Mouse (Mus musculus) kidney, embryonic 14.5 days (tissue): ENCODE measurements around the gene Rtcb. TPM values are rescaled to one million over a fixed set of nuclear protein-coding genes. Genes with fewer than 3 reads are reported as not detected.

Experiments used
- ATAC-seq: fragments of 200-750 bp; cut with Nextera tagmentation; 2 replicates; pipeline ENCODE4 v1.8.0; 2017; ENCODE audit warnings: moderate number of reproducible peaks, mild to moderate bottlenecking, moderate TSS enrichment, moderate library complexity; ENCODE audit not compliant: low FRiP score, low TSS enrichment
- H3K27ac ChIP-seq: fragments of 300-500 bp; sonication (generic); 2 replicates; pipeline ENCODE4 v1.5.1; 2014; ENCODE audit warnings: low read depth, mild to moderate bottlenecking, low read length, moderate library complexity, mixed read lengths
- H3K27me3 ChIP-seq: fragments of 300-500 bp; sonication (generic); 2 replicates; pipeline ENCODE4 v1.6.1; 2014; ENCODE audit warnings: mild to moderate bottlenecking, low read length; ENCODE audit not compliant: control insufficient read depth, insufficient read depth
- H3K36me3 ChIP-seq: fragments of 300-500 bp; sonication (generic); 2 replicates; pipeline ENCODE4 v1.6.1; 2014; ENCODE audit warnings: low read length, mixed read lengths; ENCODE audit not compliant: control insufficient read depth, insufficient read depth
- H3K4me1 ChIP-seq: fragments of 300-500 bp; sonication (generic); 2 replicates; pipeline ENCODE4 v1.6.1; 2014; ENCODE audit warnings: low read length, mixed read lengths; ENCODE audit not compliant: control insufficient read depth, insufficient read depth
- H3K4me2 ChIP-seq: fragments of 300-500 bp; sonication (generic); replicated peaks from 2 replicates; pipeline ENCODE4 v1.6.1; 2014; ENCODE audit warnings: low read depth, mild to moderate bottlenecking, low read length
- H3K4me3 ChIP-seq: fragments of 300-500 bp; sonication (generic); 2 replicates; pipeline ENCODE4 v1.5.1; 2014; ENCODE audit warnings: mild to moderate bottlenecking, low read length
- H3K9ac ChIP-seq: fragments of 300-500 bp; sonication (generic); 2 replicates; pipeline ENCODE4 v1.6.1; 2014; ENCODE audit warnings: low read depth, mild to moderate bottlenecking, low read length, moderate library complexity
- H3K9me3 ChIP-seq: fragments of 300-500 bp; sonication (generic); 2 replicates; pipeline ENCODE4 v1.6.1; 2016; ENCODE audit warnings: low read length; ENCODE audit not compliant: control insufficient read depth
- WGBS: fragments of 180-500 bp; shearing (Covaris S2); extraction: QIAGEN DNeasy Blood & Tissue Kit; methylation state at CpG from one replicate; pipeline ENCODE4 v1.1.7; 2014; 5-methylcytosine and 5-hydroxymethylcytosine counted together
- polyA plus RNA-seq: library from polyadenylated mRNA; unstranded; fragments of >200 nt; fragmentation: Nextera tagmentation; extraction: Ambion mirVana; gene quantifications from 2 replicates; pipeline ENCODE4 v1.2.1, GENCODE M21; 2014

The Rtcb gene
- polyA plus RNA-seq, 1 experiment from 2014 or later = 171 TPM

DNA sequence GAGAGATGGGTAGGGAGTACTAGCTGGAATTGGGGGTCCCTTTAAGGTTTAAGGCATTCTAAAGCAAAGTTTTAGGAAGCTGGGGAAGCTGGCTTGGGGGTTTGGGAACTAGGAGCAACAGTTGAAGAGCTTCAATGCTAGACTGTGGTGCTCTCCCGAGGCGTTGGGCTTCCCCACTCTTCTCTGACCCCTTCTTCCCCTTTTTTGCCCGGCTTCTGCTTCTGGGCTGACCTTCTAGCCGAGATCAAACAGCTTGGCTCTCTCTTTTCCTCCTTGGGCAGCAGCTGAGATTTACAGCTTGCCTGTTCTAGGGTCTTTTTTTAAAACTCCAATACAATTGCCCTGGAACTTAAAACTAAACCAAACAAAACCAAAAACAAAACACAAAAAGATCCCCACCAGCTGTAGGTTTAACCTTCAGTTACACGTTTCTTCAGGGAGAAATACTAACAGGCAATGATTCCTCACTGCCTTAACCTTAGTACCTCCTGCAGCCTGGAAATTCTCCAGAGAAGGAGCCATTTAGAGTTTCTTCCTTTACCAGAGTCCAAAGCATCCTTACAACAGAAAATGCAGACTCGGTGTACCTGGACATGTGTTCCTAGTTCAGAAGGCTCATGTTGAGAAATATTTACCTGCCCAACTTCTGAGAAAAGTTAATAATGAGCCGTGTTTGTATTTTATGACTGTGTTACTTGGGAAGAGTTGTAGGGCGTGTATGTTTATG, 12.4 kb upstream of the Rtcb start:
- H3K27ac ChIP-seq = no peak overlapping the region
- 33% methylated on average over 8 of the region's 8 CpGs for WGBS

GRCm38 (mm10) chr10:85968731-85969130, 11.1 kb upstream of the Rtcb start:
- H3K36me3 ChIP-seq = no peaks in the 10 kb centered on the region
- no peak overlapping the region for H3K9ac ChIP-seq
- no peaks in the 10 kb centered on the region for H3K27me3 ChIP-seq
- WGBS = 58% methylated on average over 2 of the region's 2 CpGs
- no peak overlapping the region for H3K4me3 ChIP-seq
- H3K4me2 ChIP-seq = no peak overlapping the region
- no peaks in the 10 kb centered on the region for H3K4me1 ChIP-seq
- no peak for ATAC-seq
- no peaks in the 10 kb centered on the region for H3K9me3 ChIP-seq
- no peak overlapping the region for H3K27ac ChIP-seq

More for the DNA sequence above, 12.4 kb upstream of the Rtcb start:
- Histone ChIP-seq H3K9ac (no peak overlapping the region), H3K4me2 (no peak overlapping the region), H3K9me3 (no peaks in the 10 kb centered on the region), H3K4me1 (no peaks in the 10 kb centered on the region), H3K27me3 (no peaks in the 10 kb centered on the region), H3K4me3 (no peak overlapping the region), H3K36me3 (no peaks in the 10 kb centered on the region)
- ATAC-seq = no peak

GRCm38 (mm10) chr10:85968157-85968634, 10.6 kb upstream of the Rtcb start:
- H3K9me3 ChIP-seq = no peaks in the 10 kb centered on the region
- H3K4me3 ChIP-seq = no peak overlapping the region
- H3K27me3 ChIP-seq = no peaks in the 10 kb centered on the region
- peak; percentile 54; the same call in 1 of the 2 replicates for ATAC-seq
- H3K4me2 ChIP-seq = no peak overlapping the region
- H3K36me3 ChIP-seq = no peaks in the 10 kb centered on the region
- WGBS = 8% methylated on average over 7 of the region's 7 CpGs
- H3K9ac ChIP-seq = no peak overlapping the region
- H3K4me1 ChIP-seq = no peaks in the 10 kb centered on the region
- H3K27ac ChIP-seq = no peak overlapping the region

GRCm38 (mm10) chr10:85967411-85968156, 10.0 kb upstream of the Rtcb start:
- WGBS = 68% methylated on average over 17 of the region's 17 CpGs
- Histone ChIP-seq H3K4me2 (no peak overlapping the region), H3K27ac (no peak overlapping the region), H3K36me3 (no peaks in the 10 kb centered on the region), H3K4me1 (no peaks in the 10 kb centered on the region), H3K27me3 (no peaks in the 10 kb centered on the region), H3K9me3 (no peaks in the 10 kb centered on the region), H3K9ac (no peak overlapping the region), H3K4me3 (no peak overlapping the region)
- peak; percentile 22; the same call in 1 of the 2 replicates for ATAC-seq

GRCm38 (mm10) chr10:85966476-85966875, 8.9 kb upstream of the Rtcb start:
- ATAC-seq = no peak
- Histone ChIP-seq H3K9me3 (no peaks in the 10 kb centered on the region), H3K27ac (no peak overlapping the region), H3K27me3 (no peaks in the 10 kb centered on the region), H3K4me1 (no peaks in the 10 kb centered on the region), H3K9ac (no peak overlapping the region), H3K4me3 (no peak overlapping the region), H3K4me2 (no peak overlapping the region), H3K36me3 (no peaks in the 10 kb centered on the region)
- WGBS = 63% methylated on average over 2 of the region's 2 CpGs

DNA sequence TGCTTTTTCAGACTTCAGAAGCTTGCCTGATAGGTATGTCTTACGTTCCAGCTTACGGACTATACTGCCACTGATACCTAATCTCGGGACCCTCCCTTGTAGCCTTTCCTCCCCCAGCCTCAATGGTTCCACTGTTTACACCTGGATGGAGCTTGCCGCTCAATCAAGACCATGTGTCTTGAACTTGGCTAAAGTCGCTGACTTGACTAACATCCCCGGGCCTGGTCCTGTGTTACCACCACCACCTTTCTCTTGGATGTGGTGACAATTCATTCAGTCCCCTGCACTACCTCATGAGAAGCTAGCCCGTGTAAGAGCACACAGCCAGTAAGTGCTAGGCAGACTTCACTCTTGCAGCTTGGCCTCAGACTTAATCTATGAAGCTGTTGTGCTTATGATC, 6.7 kb upstream of the Rtcb start:
- no peak for ATAC-seq
- no peaks in the 10 kb centered on the region for H3K27me3 ChIP-seq
- H3K27ac ChIP-seq = no peak overlapping the region
- no peaks in the 10 kb centered on the region for H3K4me1 ChIP-seq
- no peaks in the 10 kb centered on the region for H3K9me3 ChIP-seq
- 88% methylated on average over 7 of the region's 7 CpGs for whole genome bisulfite sequencing
- no peaks in the 10 kb centered on the region for H3K36me3 ChIP-seq
- H3K9ac ChIP-seq = no peak overlapping the region
- no peak overlapping the region for H3K4me3 ChIP-seq
- no peak overlapping the region for H3K4me2 ChIP-seq

DNA sequence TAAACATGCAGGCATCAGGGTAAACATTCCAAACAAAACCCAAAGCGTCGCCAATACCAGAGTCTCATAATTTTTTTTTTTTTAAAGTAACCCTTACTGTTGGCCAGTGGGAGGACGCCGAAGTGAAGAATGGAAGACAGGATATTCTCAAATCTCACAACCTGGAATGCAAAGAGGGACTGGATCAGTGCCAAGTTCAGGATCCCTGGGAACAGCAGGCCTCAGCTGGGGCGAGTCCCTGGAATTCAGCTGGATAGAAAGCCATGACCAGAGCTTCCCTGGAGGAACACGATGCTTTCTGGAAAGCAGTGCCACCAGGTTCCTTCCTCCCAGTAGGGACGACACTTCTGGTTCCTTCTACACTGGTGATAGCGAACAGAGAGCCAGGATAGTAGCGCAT, 5.3 kb upstream of the Rtcb start:
- no peaks in the 10 kb centered on the region for H3K4me1 ChIP-seq
- H3K36me3 ChIP-seq = no peaks in the 10 kb centered on the region
- no peaks in the 10 kb centered on the region for H3K27me3 ChIP-seq
- no peak overlapping the region for H3K4me2 ChIP-seq
- WGBS = 67% methylated on average over 9 of the region's 9 CpGs
- H3K4me3 ChIP-seq = no peak overlapping the region
- H3K27ac ChIP-seq = no peak overlapping the region
- no peaks in the 10 kb centered on the region for H3K9me3 ChIP-seq
- ATAC-seq = no peak
- H3K9ac ChIP-seq = no peak overlapping the region

DNA sequence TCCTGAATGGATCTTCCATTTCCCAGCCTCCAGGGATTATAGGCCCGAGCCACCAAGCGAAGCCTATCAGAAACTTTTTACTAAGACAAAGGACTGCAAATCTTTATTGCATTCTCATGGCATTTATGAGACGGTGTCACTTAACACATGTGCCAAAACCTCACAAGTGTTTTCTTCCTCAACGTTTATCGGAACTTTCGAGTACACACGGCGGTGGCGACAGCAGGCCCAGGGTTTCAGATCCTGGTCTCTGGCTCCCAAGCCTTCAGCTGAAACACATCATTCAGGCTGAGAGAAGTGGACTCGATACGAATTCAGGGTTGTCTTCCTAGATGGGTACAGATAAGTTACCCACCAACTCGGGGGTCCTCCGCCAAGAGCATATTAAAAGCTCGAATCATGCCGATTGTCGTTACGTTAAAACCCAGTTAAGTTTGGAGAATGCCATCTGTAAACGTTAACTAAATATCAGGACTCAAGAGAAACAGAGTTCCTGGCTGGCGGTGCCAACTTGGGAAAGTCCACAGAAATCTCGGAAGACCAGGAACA, 678 bp downstream of the Rtcb start:
- Histone ChIP-seq H3K4me1 (no peaks in the 10 kb centered on the region; the same call in 1 of the 2 replicates), H3K9ac (peak overlapping the region; percentile 88), H3K36me3 (peaks cover 33% of the 10 kb centered on the region), H3K9me3 (no peaks in the 10 kb centered on the region), H3K4me2 (peak overlapping the region; percentile 87), H3K4me3 (peak overlapping the region; percentile 75), H3K27ac (peak overlapping the region; percentile 59; the same call in 1 of the 2 replicates), H3K27me3 (no peaks in the 10 kb centered on the region)
- ATAC-seq = no peak
- 3% methylated on average over 20 of the region's 20 CpGs for WGBS

DNA sequence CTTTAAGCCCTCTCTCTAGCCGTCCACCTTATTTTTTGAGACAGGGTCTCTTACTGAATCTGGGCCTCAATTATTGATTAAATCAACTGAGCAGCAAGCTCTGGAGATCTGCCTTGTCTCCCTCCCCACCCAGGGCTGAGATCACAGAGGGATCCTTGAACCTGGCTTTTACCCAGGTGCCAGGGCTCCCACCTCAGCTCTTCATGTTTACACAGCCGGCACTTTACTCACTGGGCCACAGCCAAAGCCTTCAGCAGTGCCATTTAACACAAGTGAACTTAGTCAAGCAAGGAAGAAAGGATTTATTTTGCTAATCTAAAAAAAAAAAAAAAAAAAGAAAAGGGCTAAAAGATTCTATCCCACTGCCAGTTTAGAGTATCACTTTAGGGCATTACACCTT, 3.2 kb downstream of the Rtcb start:
- H3K9me3 ChIP-seq = no peaks in the 10 kb centered on the region
- H3K27ac ChIP-seq = no peak overlapping the region
- H3K4me3 ChIP-seq = no peak overlapping the region
- H3K9ac ChIP-seq = no peak overlapping the region
- 74% methylated on average over 2 of the region's 2 CpGs for WGBS
- no peak for ATAC-seq
- H3K4me2 ChIP-seq = no peak overlapping the region
- H3K36me3 ChIP-seq = peaks cover 53% of the 10 kb centered on the region
- no peaks in the 10 kb centered on the region; the same call in 1 of the 2 replicates for H3K4me1 ChIP-seq
- no peaks in the 10 kb centered on the region for H3K27me3 ChIP-seq
